Mouse (Mus musculus) heart, adult 2 months (tissue): ENCODE data around the gene Pkn1.

ENCODE experiments used
- CTCF ChIP-seq: fragments of 200-600 bp; IDR thresholded peaks from 2 replicates; pipeline ENCODE4 v1.8.1; 2022; ENCODE audit warnings: antibody characterized with exemption, mild to moderate bottlenecking, moderate library complexity
- POLR2A ChIP-seq: fragments of 200-500 bp; IDR thresholded peaks from 2 replicates; pipeline ENCODE4 v1.6.1; 2011; ENCODE audit warnings: mild to moderate bottlenecking, low read depth, low read length, control low read depth; ENCODE audit not compliant: insufficient read depth

DNA sequence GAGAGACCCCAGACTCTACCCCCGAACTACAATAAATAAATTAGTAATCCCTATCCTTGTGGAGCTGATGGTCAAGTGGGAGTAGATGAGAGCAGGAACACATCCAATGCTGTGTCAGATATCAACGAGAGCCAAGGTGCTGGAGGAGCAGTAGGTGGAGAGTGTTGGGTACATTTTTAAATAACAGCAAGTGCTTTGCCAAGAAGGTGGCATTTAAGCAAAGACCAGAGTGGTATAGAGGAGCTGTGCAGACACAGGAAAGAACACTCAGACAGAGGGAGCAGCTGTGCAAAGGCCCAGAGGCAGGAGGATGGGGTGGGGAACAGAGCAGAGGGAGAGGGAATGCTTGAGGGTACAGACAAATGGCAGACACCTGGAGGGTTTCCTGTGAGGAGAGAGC lies 81.9 kb downstream of the Pkn1 start:
- TF ChIP-seq CTCF (no peak), POLR2A (no peak)
